Mouse (Mus musculus): ENCODE results near the gene Ptms.

DNA sequence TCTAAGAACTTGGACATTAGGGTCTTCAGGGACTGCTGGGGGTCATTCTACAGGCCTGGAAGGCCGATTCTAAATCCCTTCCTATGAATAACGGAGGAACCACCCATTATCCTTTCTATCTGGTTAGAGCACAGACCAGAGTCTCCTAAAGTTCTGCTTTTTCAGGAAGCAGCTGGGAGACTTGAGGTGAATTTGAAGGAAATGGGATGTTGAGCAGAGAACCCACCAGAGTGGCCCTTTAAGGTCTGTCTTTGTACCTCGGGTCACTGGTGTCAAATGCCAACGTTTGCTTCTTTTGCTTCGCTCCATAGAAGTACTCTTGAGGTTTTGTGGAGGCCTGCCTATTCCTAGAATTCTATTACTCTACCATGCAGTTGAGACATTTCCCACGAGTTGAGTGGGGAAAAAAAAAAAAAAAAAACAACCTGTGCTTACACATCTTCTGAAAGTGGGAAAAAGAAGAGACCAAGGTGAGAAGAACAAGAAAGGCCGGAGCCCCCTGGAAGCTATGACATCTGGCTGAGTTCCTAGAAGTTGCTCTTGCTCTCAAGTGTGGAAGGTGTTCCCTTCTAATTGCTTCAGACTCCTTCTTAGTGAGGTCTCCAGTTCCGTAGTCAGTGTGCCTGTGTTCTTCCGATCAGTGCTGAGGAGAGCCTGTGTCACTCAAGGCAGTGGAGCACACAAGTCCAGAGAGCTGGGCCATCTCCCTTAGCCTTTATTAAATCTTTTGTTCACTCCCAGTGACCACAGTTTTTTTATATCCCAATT lies 599 bp upstream of the Ptms start:
- no peak for TF ChIP-seq POLR2A (IDR thresholded peaks at IDR 0.05; ENCODE audit: borderline replicate concordance, extremely low read depth, low read depth, low read length)
- no peak for TF ChIP-seq CTCF (IDR thresholded peaks at IDR 0.05; ENCODE audit: insufficient read depth, low read length)
